Mouse (Mus musculus) lung, postnatal 25 days (tissue): ENCODE data around the gene Wee1.
"Not testable (repeated sequence)": the region's sequence is repeated elsewhere in the genome, so short reads cannot be mapped to it uniquely, and the experiment has no call there.

ENCODE experiments used
- DNase-seq: peaks from one replicate; pipeline ENCODE4 v3.0.0; 2022; ENCODE audit warnings: low spot score

Gene Wee1

DNA sequence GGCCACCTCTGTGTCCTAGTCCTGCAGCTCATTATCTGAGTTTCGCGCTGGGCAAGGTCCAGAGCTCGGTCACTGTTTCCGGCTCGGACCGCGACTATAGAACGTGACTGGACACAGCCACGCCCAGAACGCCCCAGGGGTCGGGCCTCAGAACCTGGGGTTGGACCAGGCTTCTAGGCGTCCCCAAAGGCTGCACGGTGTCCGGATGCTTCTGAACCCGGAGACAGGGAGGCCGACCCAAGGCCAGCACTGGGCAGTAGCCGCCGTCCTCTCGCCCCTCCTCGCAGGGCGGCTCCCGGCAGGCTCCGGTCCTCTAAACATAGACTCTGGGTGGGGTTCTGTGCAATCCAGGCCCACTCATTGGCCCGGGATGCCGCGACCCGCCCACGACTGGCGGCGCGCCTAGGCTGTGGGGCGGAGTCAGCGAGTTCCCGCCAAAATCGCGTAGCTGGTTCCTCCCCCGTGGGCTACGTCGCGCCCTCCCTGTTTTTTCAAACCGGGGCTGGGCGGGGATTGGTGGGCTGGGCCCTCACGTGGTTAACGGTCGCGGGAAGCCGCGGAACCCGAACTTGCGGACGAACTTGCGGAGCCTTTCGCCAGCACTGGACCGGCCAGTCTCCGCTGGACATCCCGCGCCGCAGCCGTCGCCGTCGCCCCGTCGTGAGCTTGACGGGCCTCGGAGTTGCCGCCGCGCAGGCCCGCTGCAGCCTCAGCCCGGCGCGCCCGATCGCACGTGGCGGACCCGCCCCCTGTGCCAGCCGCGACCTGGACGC, at the start of gene Wee1:
Gene Wee1, plus strand, starts transcription at position 531 of the 773 bp plus-strand sequence.
- DNase-seq: peak; percentile 99

GRCm38 (mm10) chr7:110078168-110078567, 43.7 kb upstream of the Wee1 start:
- no peak for DNase-seq

- peak; percentile 56 for DNase-seq
These were observed 38.3 kb upstream of the Wee1 start for GRCm38 (mm10) chr7:110083386-110084165.

- DNase-seq: no peak
These were observed 36.6 kb upstream of the Wee1 start for GRCm38 (mm10) chr7:110085217-110085616.

DNA sequence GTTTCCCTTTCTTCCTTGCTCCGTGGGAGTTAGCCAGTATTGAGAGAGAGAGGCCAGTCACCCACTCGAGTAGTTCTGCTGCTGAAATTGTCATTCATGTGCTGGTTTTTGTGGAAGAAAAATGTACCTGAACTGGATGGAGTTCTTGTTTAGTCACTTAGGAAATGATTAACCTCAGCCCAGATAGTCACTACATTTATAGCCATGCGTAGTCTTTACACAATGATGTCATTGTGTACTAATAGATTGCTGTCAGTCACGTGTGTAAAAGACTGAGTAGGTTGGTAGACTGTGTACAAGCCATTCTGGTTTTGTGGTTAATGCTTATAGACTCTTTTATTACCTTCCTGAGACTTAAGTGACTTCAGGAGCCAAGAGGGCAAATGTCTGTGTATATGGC, 33.9 kb upstream of the Wee1 start:
- DNase-seq: peak; percentile 77

DNA sequence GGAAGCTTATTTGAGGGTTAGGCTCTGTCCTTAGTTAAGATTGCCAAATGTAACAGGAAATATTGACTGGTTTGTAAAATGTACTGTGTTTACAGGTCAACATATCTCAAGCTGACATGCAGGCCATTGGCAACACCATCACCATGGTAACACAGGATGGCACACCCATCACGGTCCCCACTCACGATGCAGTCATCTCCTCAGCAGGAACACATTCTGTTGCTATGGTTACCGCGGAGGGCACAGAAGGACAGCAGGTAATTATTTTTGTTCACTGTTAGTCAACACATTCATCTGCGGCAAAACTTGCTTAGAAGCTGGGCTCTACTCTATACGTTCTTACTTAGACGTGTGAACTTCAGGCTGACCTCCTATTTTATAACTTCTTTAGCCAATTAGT, 30.2 kb upstream of the Wee1 start:
- DNase-seq: no peak

DNA sequence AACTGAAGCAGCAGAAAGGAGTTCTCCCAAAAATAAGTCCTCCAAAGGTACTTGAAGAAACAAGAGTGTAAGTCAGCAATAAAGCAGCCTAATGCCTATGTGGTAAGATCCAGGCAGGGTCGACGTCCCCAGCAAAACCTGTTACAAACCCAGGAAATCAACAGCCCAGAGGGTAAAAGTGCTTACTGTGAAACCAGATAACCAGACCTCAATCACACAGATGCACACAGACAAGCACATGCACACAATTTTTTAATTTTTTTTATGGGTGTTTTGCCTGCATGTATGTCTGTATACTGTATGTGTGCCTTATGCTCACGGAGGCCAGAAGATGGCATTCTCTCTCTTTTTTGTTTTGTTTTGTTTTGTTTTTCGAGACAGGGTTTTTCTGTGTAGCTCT, 25.5 kb upstream of the Wee1 start:
- DNase-seq: no peak

- peak; percentile 36 for DNase-seq
These were observed 24.6 kb upstream of the Wee1 start for GRCm38 (mm10) chr7:110097106-110097793.

DNA sequence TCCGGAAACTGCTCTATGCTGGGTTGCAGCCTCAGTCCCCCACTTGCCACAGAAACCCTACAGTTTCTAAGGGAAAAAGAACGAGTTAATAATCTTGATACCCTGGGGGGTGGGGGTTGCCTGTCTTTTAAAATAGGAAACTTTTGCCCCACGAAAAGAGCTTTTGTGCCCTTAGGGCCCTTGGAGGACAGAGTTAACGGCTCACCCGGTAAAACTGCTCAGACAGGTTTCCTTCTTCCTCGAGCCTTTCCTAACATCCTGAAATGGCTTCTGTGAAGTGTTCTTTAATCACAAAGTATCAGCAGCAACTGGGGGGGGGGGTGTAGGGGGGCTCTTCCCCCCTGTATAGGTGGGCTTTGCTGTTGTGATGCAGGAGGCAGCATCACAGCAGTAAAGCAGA, 21.0 kb upstream of the Wee1 start:
- peak; percentile 51 for DNase-seq

- DNase-seq: no peak
These were observed 20.6 kb upstream of the Wee1 start for GRCm38 (mm10) chr7:110101266-110101665.

DNA sequence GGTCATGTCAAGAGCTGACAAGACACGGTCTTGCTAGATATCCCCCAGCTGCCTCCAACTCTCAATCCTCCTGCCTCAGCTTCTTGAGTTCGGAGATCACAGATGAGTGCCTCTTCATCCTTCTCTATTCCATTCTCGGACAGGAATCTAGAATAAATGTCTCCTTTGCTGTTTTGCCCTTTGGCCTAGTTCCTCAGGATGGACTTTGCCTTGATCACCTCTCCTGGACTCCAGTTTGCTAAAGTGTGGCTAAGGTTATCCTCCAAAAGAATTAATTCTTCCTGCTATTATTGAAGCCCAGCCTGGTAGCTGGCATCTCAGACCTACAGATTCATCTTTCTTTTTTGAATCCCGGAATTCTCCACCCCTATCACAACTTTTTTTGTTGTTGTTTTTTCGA, 16.8 kb upstream of the Wee1 start:
- no peak for DNase-seq

DNA sequence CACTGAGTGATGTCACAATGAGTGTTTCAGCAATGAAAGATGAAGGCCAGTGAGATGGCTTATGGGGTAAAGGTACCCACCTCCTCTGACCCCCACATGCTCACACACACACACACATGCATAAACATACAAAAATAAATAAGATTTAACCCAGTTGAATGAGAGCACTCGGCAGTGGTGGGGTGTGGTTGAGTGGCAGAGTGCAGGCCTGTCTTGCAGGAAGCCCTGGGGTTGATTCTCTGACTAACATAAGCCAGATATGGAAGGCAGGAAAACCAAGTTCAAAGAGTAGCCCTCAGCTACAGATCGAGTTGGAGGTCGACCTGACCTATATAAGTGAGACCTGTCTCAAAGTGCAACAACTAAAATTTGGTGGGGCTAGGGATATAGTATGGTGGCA, 15.2 kb upstream of the Wee1 start:
- no peak for DNase-seq

- DNase-seq: not testable (repeated sequence)
These were observed 13.3 kb upstream of the Wee1 start for GRCm38 (mm10) chr7:110108524-110108923.

DNA sequence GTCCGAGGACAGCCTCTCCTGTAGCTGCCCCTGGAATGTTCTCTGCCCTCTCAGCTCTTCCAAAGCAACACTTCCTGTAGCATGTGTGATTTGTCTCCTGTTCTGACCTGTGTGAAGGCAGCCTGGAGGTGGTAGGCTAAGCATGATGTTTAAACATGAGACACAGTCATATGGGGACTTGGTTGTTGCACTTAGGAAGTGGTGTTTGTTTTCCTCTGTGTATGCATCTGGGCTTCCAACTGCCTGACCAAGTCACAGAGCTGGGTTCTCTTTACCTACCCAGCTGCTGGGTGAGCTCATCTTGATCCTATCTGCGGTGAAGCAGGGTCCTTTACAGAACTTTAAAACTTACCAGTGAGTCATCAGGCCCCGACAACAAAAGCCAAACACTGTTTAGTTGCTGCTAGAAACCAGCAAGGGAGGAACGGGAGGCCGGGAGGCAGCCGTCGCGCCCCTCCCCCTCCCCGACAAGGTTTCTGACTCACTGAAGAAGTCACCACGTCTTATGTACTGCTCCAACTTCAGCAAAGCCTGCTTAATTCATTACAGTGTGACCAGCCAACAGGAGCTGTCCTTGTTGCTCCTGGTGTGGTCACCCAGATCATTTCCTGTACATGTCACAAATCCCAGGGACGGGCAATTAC, 12.8 kb upstream of the Wee1 start:
- DNase-seq: peak; percentile 59

DNA sequence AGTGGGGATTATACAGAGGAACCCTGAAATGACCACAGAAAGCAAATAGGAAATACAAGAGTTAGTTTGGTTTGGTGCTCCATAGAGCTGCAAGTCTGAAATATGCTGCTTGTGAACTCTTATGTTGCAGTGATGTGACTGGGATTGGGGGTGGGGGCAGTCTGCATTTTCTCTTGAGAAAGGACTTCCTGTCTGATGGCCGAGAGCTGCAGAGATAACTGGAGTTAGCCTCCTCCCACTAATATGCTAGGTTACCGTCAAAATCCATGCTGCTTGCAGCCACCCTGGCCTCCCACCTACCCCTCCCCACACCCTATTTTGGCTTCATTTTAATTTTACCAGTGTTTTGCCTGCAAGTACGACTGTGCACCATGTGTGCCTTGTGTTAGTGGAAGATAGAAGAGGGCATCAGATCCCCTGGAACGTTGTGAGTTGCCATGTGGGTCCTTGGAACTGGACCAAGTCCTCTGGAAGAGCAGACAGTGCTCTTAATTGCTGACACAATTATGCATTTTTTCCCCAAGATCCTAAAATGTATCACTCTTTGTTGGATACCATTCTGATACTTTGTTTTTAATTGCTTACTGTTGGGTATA, 11.7 kb upstream of the Wee1 start:
- no peak for DNase-seq

- DNase-seq: no peak
These were observed 7.1 kb upstream of the Wee1 start for GRCm38 (mm10) chr7:110114699-110115098.

- peak; percentile 92 for DNase-seq
These were observed 5.0 kb upstream of the Wee1 start for GRCm38 (mm10) chr7:110116731-110117291.

DNA sequence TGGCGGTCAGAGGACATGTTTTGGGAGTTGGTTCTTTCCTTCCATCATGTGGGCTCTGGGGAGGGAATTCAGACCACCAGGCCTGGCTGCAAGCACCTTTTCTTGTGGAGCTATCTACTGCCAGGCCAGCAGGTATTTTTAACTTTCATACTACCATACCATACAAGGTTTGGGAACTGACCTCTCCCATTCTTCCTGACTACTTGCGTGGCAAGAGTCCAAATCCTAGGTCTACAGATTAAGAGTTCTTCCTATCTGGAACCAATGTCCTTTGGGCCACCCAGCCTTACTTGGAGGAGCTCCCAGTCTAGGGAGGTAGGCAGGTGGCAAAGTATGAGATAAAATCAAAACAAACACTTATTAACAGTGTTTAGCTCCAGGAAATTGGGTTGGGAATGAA, 3.4 kb upstream of the Wee1 start:
- DNase-seq: peak; percentile 64

GRCm38 (mm10) chr7:110120157-110120784, 1.6 kb upstream of the Wee1 start:
- DNase-seq: no peak

GRCm38 (mm10) chr7:110121162-110121515, 707 bp upstream of the Wee1 start:
- no peak for DNase-seq

GRCm38 (mm10) chr7:110122289-110122564, 381 bp downstream of the Wee1 start:
- DNase-seq: no peak
